ENCODE assay signal across 8 mouse cellular contexts in the genomic region with DNA sequence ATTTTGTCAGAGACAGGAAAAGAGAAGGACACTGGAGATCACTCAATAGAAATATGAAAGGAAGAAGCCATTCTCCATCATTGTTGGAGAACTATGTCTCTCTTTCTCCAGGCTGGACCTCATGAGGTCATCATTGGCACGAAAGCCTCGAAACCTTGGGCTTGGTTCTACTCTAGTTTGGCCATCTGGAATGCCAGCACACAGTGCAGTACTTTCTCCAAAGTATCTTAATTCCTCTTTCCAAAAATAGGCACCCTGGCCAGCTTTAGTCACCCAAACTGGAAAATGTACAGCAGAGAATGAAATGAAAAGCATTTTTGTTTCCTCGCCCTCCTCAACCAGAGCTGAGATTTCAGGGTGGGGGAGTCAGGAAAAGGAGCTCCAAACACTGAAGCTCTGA.
DNase-seq lines count a peak whose midpoint lies in the region; ATAC-seq and TF ChIP-seq lines count a peak whose summit lies in the region.

No protein-coding gene starts in this region.

- intact Hi-C loops in gastrocnemius, adult 2 months (cut with DNase I): no loop called here

- H3K4me3 ChIP-seq in cerebellum, adult 2 months (replicated peaks; ENCODE audit: insufficient read depth, low read depth, low read length): no peak overlapping the region
- H3K4me3 ChIP-seq in gastrocnemius, adult 2 months: no peak overlapping the region

- no peak for ATAC-seq in activated CD4-positive, CD25-positive, alpha-beta regulatory T cell, adult 4 months

- no peak for TF ChIP-seq POLR2A in cerebellum, adult 2 months (IDR thresholded peaks at IDR 0.05; ENCODE audit: borderline replicate concordance, insufficient read depth, low read length)

- no peak overlapping the region for H3K27ac ChIP-seq in cerebellum, adult 2 months (ENCODE audit: insufficient read depth, low read length)
- H3K27ac ChIP-seq in gastrocnemius, adult 2 months: peak overlapping the region; percentile 50

- no peak for TF ChIP-seq CTCF in cerebellum, adult 2 months (IDR thresholded peaks at IDR 0.05; ENCODE audit: borderline replicate concordance, insufficient read depth, low read depth, low read length)
- TF ChIP-seq CTCF in gastrocnemius, adult 2 months (IDR thresholded peaks at IDR 0.05): no peak

- H3K4me1 ChIP-seq in cerebellum, adult 2 months (ENCODE audit: control insufficient read depth, insufficient read depth, low read length): no peaks in the 10 kb centered on the region; the same call in 1 of the 2 replicates

- peak; percentile 18 for DNase-seq in kidney, postnatal 14 days
- DNase-seq in kidney, postnatal 36 days: no peak
- peak; percentile 52 to 75 for DNase-seq in cerebellum, adult 2 months
- DNase-seq in gastrocnemius, adult 2 months: peak; percentile 60
- DNase-seq in layer of hippocampus, adult 8-10 months (ENCODE audit: low spot score in 2 of 2): peak; percentile 13 to 40
- no peak for DNase-seq in retina, embryonic 14.5 days (ENCODE audit: low spot score)
- no peak for DNase-seq in spleen, adult 12 weeks (ENCODE audit: low spot score)

- WGBS in cerebellum, adult 2 months: 22% methylated on average over 3 of the region's 3 CpGs

- H3K27me3 ChIP-seq in cerebellum, adult 2 months (ENCODE audit: control insufficient read depth, insufficient read depth, low read length): no peaks in the 10 kb centered on the region

Comparison
In these comparisons a context has a peak if more than half of its experiments do, and no peak if none do; other contexts are left out.
1. DNase-seq: peak in kidney, postnatal 14 days (single experiment), cerebellum, adult 2 months (2 of 2), gastrocnemius, adult 2 months (single experiment) and layer of hippocampus, adult 8-10 months (2 of 2); none in kidney, postnatal 36 days (0 of 2), retina, embryonic 14.5 days (single experiment) and spleen, adult 12 weeks (single experiment).